Mouse (Mus musculus) heart, postnatal 0 days (tissue): Measurements from ENCODE around the gene Gm17482.

Source experiments
- CTCF ChIP-seq: IDR thresholded peaks from 2 replicates; pipeline ENCODE4 v1.5.1; 2016; ENCODE audit warnings: antibody characterized with exemption, control low read depth, low read depth
- EP300 ChIP-seq: IDR thresholded peaks from 2 replicates; pipeline ENCODE4 v1.6.1; 2016; ENCODE audit warnings: antibody characterized with exemption, low read depth

GRCm38 (mm10) chr6:115270085-115270484, 42.9 kb downstream of the Gm17482 start:
- 0 out of 2 replicates have a peak, but pooled peaks have one; percentile 50 for TF ChIP-seq EP300
- no peak for TF ChIP-seq CTCF
